Mouse (Mus musculus): ENCODE measurements around the gene Mfng. TPM values are rescaled to one million over a fixed set of nuclear protein-coding genes. Genes with fewer than 3 reads are reported as not detected.

Mfng gene
- 10 to 100 TPM; 47.5 to 55.4 TPM for polyA plus RNA-seq (2017; shearing (Covaris generic))

GRCm38 (mm10) chr15:78773290-78773729 is at the start of gene Mfng:
Gene Mfng (minus strand): TSS chr15:78773475.
- peak; percentile 74 for ATAC-seq

GRCm38 (mm10) chr15:78816074-78816391 is 42.8 kb upstream of the Mfng start:
- ATAC-seq = no peak

- no peak for ATAC-seq
Measured at GRCm38 (mm10) chr15:78815314-78816073, 42.2 kb upstream of the Mfng start.

- no peak for ATAC-seq
Measured at GRCm38 (mm10) chr15:78813603-78814002, 40.3 kb upstream of the Mfng start.

- no peak for ATAC-seq
Measured at GRCm38 (mm10) chr15:78810146-78810545, 36.9 kb upstream of the Mfng start.

GRCm38 (mm10) chr15:78809739-78810138 is 36.5 kb upstream of the Mfng start:
- no peak for ATAC-seq

GRCm38 (mm10) chr15:78808980-78809379 is 35.7 kb upstream of the Mfng start:
- ATAC-seq = no peak

- no peak for ATAC-seq
Measured at GRCm38 (mm10) chr15:78807141-78807540, 33.9 kb upstream of the Mfng start.

- no peak for ATAC-seq
Measured at GRCm38 (mm10) chr15:78806614-78807013, 33.3 kb upstream of the Mfng start.

- no peak for ATAC-seq
Measured at GRCm38 (mm10) chr15:78805351-78805750, 32.1 kb upstream of the Mfng start.

- ATAC-seq = no peak
Measured at GRCm38 (mm10) chr15:78804326-78804725, 31.1 kb upstream of the Mfng start.

GRCm38 (mm10) chr15:78803499-78803900 is 30.2 kb upstream of the Mfng start:
- ATAC-seq = no peak

- ATAC-seq = peak; percentile 28
Measured at GRCm38 (mm10) chr15:78802776-78803391, 29.6 kb upstream of the Mfng start, which contains the start of gene Card10. Gene Card10 (minus strand): TSS chr15:78803042.

- no peak for ATAC-seq
Measured at GRCm38 (mm10) chr15:78801971-78802741, 28.9 kb upstream of the Mfng start.

- ATAC-seq = no peak
Measured at GRCm38 (mm10) chr15:78801571-78801970, 28.3 kb upstream of the Mfng start.

- no peak for ATAC-seq
Measured at GRCm38 (mm10) chr15:78799029-78799428, 25.8 kb upstream of the Mfng start.

GRCm38 (mm10) chr15:78797060-78797329 is 23.7 kb upstream of the Mfng start:
- no peak for ATAC-seq

- ATAC-seq = no peak
Measured at GRCm38 (mm10) chr15:78796196-78797059, 23.2 kb upstream of the Mfng start.

GRCm38 (mm10) chr15:78790990-78791389 is 17.7 kb upstream of the Mfng start:
- no peak for ATAC-seq

- ATAC-seq = no peak
Measured at GRCm38 (mm10) chr15:78790451-78790850, 17.2 kb upstream of the Mfng start.

- ATAC-seq = no peak
Measured at GRCm38 (mm10) chr15:78789721-78790323, 16.5 kb upstream of the Mfng start.

- no peak for ATAC-seq
Measured at GRCm38 (mm10) chr15:78788042-78788441, 14.8 kb upstream of the Mfng start.
